Mouse (Mus musculus) cerebellum, postnatal 4 days (tissue): Measurements from ENCODE around the gene Rft1.

Experiments used
- DNase-seq, 2 experiments: peaks; one replicate each; pipeline ENCODE4 v3.0.0; 2022; ENCODE audit warnings: low spot score in 2 of 2, mixed read lengths in 1 of 2

Rft1 gene

DNA sequence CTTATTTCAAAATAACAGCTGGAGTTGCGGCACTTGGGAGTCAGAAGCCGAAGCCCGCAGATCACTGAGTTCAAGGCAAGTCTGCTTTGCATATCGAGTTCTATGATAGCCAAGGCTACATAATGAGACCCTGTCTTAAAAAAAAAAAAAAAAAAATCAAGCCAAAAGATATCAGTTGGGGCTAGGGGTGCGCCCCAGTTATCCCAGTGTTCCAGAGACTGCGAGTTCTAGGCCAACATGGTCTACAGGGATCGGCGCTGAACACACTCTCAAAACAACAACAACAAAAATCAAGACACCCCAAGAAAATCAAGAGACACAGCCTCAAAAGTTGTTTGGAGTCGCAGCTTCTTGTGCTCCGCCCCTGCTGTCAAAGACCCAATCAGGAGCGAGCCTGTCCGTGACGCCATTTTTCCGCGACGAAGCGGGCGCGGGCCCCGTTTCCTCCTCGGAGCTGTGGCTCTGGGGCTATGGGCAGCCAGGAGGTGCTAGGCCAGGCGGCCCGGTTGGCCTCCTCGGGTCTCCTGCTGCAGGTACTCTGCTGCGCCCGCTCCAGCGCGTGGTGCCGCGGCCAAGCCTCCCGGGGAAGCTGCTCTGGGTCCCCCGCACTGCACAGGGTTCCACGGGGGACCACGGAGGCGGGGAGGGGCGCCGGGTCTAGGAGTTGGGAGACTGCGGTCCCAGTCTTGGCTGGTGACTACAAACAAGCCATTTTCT, at the start of gene Rft1:
Rft1 (plus strand) TSS at position 418 of the 717 bp plus-strand sequence.
- DNase-seq = peak; percentile 100

DNA sequence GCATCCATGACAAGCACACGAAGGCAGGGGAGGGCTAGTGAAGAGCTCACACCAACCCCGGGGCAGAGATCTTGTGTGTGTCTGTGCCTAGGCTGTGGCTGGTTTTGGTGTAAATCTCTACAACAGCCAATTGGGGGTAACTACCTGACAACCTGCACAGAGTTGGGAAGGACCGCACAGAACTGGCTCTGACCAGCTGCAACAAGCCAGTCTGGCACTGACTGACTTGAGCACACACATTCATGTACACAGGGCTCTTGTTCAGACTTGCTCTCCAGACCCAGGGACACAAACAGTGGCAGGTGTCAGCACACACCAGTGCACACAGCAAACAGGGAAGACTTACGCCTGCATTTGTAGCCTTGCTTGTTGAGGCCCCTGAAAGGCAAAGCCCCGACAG, 47.3 kb upstream of the Rft1 start:
- no peak for DNase-seq

GRCm38 (mm10) chr14:30607696-30608095, 46.5 kb upstream of the Rft1 start:
- no peak for DNase-seq

DNA sequence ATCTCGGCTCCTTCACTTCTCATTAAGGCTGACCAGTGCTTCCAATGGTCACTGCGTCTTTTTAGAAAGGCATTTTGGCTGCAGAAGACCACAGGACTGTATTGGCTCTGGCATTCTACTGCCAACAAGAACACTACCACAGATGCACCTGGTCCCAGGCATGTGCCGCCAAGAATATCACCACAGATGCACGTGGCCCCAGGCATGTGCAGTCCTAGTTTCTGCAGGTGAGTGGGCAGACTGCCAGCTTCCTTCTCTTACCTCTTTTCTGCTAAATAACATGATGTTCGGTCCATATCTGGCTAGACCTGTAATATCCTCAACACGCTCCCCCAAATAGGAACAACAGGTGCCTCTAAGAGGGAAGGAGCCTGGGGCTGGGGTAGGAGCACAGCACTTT, 46.0 kb upstream of the Rft1 start:
- no peak for DNase-seq

GRCm38 (mm10) chr14:30609499-30609898, 44.7 kb upstream of the Rft1 start:
- DNase-seq = no peak

DNA sequence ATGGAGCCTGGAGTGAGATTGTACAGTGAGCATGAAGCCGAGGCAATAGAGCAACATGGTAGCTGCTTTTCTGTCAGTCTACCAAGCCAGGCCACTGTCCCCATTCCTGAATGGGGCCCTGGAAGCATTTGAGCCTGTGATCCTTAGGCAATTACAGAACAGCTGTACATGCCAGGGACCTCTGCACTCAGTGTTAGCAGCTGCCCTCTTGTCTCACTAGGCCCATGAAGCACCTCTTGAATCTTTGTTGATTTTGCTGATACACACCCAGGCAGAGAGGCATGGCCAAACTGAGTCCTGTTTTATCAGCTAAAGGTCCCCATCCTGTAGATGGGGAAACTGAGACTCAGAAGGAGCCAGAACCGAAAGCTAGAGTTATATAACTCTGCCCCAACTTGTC, 43.9 kb upstream of the Rft1 start:
- no peak for DNase-seq

DNA sequence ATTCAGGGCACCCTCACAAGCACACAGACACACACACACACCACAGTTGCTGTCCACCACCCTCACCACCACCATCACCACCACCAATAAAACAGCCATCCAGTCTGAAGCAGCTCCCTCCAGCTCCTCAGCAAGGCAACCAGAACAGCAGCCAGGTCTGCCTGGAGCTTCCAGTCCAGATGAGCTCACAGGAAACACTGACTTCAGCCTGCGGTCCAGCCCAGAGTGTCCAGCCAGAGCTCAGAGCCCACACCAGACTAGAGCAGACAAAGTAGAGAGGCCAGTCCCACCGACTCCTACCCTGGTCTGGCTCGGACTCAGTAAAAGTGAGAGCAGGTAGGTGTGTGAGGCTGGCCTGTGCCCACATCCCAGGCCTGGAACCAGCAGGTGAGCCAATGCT, 43.2 kb upstream of the Rft1 start:
- no peak for DNase-seq

DNA sequence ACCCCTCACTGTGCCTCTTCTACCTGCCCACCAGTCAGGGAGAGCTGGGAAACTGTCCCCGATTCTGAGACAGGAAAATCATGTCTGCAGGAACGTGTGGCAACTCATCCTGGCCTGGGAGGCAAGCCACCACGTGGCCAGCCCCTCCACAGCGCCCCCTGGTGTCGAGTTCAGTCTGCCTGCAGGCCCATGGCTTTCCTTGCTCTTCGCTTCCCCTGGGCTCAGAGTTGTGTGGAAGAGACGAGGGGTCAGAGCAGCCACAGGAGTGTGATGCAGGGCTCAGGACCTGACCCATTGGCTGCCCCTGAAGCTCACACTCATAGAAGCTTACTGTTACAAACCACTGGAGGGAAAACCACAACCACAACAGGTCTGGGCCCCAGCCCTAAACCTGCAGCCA, 41.6 kb upstream of the Rft1 start:
- peak; percentile 73 to 87 for DNase-seq

DNA sequence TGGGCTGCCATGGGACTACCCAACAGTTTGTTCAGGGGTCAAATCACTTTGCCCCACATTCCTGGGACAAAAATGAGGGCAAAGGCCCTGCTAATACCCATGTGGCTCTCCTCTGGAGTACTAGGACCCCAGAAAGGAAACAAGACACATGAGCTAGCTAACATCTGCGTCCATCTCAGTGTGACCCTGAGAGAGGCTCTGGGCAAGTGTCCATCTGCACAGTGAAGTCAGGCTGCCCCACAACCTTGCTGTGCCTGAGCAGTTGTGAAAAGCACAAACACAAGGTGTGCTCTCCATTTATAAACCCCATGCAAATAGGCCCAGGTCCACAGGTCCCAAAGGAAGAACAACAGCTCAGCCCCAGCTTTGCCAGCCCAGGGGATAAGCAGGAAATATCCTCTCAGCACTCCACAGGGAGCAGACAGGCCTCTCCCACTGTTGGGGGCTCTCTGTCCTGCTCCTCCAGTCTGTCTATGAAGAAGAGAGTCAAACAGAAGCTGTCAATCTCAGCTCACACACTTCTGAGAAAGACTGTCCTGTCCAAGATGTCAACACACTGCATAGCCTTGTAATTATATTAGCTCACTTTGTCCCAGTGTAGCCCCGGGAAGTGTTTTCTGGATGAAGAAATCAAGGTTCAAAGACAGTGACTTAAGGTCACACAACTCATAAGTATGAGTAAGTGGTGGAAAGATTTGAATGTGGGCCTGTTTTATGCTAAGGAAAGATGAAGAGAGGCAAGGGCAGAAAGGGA, 41.0 kb upstream of the Rft1 start:
- no peak for DNase-seq

GRCm38 (mm10) chr14:30616751-30617150, 37.4 kb upstream of the Rft1 start:
- DNase-seq = no peak

GRCm38 (mm10) chr14:30618746-30619275, 35.3 kb upstream of the Rft1 start:
- DNase-seq = no peak

DNA sequence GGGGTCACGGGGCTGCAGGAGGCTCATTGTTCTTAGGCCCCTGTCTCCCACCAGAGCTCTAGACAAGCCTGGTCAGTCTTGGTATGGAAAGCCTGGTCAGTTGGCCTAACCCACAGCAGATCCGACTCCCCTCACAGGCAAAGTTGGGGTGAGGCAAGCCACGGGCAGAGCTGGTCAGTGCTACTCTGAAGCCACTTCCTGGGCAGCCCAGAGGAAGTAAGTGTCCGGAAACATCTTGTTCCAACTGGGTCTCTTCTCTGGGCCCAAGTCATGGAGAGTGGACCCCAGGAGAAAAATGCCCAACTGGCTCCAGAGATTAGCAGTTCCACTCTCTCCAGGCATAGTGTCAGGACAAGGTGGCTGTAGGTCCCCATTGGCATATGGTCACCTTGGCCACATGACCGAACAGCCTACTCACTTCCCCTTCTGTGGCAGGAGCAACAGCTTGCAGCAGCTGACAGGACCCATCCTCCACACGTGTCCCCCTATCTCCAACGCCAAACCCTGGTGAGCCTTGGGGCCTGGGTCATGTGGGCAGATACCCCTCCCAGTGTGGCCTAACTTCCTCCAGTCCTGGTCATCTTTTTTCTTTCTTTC, 34.1 kb upstream of the Rft1 start:
- no peak for DNase-seq

DNA sequence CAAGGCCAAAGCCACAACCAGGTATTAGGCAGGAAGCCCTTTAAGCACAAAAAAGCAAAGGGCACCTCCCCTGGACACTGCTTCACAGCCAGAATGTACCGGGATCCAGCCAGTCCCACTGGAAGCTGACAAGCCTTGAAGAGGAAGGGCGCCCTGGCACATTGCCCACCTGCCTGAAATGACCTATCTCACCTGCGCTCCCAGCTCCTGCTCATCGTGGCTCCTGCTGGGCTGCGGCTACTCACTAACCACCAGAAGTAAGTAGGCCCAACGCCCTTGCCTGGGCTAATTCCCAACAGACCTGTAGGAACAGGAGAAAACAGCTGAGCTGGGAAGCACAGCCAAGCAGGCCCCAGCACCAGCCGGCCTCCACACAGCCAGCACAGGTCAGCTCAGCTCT, 32.0 kb upstream of the Rft1 start:
- no peak for DNase-seq

- no peak for DNase-seq
Observed at GRCm38 (mm10) chr14:30622556-30622955, 31.6 kb upstream of the Rft1 start.

DNA sequence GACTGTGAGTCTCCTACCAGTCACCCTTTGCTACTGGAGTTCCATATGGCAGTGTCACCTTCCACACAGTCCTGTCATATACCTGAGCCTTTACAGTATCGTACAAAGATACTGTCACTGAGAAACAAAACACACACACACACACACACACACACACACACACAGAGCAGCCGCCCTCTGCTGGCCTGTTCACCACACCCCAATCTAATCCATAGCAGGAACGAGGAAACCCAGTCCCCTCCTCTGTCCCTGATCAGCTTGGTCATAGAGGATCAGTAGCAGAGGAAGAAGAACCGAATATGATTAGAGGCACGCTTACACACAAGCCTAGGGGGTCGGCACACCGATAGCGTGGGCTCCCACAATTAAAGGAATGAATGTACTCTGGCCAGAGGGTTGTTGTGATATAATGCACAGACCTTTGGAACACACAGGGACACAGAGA, 29.9 kb upstream of the Rft1 start:
- DNase-seq = no peak

DNA sequence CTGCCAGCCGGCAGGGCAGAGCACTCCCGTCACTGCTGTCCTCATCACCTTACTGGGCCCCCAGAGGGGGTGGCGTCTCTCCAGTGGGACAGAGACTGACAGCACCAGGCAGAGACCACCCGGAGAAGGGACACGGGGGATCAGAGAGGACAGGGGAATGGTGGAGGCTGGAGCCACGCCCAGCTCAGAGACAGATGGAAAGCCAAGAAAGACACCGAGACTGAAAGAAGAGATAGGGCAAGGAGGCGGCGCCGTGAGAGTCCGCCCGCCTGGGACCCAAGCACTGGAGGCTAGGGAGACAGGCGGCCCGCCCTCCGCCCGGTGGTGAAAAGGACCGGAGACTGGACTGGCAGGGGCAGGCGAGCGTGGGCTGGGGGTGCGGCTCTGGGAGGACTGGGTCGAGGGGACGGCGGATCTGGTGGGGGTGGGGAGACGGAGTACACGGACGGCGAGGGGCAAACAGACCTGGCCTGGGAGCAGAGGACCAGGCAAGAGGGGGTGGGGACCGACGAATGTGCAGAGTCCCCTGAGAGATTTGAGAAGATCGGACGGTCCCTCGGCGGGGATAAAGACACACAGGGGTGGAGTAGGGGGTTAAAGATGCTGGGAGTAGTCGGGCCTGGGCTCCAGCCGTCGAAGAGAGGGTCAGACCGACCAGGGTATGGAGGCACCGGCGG, 28.9 kb upstream of the Rft1 start:
- peak in 1 of 2 experiments; percentile 9 for DNase-seq

GRCm38 (mm10) chr14:30625856-30626726, 28.1 kb upstream of the Rft1 start, which contains the start of gene Prkcd:
Gene Prkcd (minus strand): TSS chr14:30626210.
- peak in 1 of 2 experiments; percentile 38 for DNase-seq

DNA sequence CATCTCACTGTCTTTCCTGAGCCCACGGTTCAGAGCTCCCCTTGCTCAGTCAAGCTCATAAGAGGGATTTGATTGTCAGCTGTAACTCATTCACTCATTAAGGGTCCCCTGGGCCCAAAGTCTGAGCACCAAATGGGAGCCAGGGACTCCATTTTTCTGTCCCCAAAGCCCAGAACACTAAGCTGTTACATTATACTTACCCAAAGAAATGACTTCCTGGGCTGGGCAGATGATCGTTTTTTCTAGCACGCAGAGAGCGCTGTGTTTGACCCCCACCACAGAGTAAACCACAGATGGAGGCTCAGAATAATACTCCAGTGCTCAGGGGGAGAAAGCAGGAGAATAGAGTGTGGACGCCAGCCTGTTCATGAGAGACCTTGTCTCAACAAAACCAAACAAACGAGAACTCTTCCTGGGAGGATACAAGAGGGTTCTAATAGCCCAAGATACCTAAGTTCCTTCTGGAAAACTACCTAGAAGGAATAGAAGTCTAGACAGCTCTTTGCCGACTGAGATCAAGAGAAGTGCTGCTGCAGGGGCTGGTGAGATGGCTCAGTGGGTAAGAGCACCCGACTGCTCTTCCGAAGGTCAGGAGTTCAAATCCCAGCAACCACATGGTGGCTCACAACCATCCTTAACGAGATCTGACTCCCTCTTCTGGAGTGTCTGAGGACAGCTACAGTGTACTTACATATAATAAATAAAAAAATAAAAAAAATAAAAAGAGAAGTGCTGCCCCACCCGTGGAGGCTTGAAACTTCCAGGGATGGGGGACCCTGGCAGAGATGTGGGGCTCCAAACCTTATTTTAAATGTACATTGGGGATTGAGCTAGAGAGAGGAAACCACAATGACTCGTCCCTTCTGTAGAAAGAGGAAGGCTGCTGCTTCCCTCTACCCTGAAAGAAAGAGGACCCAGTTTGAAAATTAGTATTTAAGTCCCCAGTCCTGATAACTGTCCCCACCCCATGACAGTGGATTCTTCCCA, 27.1 kb upstream of the Rft1 start:
- DNase-seq = no peak

GRCm38 (mm10) chr14:30628235-30628634, 25.9 kb upstream of the Rft1 start:
- DNase-seq = no peak

DNA sequence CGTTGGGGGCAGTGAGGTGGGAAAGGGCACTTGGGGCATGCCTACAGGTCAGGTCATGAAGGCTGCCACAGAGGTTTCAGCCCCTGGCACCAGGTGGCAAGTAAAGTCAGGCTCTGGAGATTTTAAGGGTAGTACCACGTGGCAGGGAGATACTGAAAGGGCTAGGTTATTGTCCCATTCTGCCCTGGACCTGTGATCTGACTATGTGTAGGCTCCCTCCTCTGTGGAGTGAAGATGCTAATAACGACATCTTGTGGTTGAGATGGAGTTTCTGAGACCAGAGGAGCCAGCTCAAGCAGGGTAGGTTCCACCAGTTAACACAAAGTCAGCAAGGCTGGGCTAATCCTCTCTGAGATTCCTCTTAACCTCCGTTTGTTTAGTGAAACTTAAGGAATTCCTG, 24.3 kb upstream of the Rft1 start:
- no peak for DNase-seq
